Mouse (Mus musculus) midbrain, embryonic 14.5 days (tissue): ENCODE results near the gene Il2rg. TPM values are rescaled to one million over a fixed set of nuclear protein-coding genes. Genes with fewer than 3 reads are reported as not detected.
A peak's percentile ranks its signal among the peaks of the same experiment; 100 is the strongest.

ENCODE experiments used
- ATAC-seq: fragments of 200-750 bp; cut with Nextera tagmentation; 2 replicates; pipeline ENCODE4 v1.8.0; 2017; ENCODE audit warnings: moderate number of reproducible peaks, moderate library complexity; ENCODE audit not compliant: low FRiP score, low TSS enrichment
- DNase-seq: peaks from one replicate; pipeline ENCODE4 v3.0.0-alpha.2; 2015
- H3K27ac ChIP-seq: fragments of 300-500 bp; sonication (generic); replicated peaks from 2 replicates; pipeline ENCODE4 v1.5.1; 2014; ENCODE audit warnings: mild to moderate bottlenecking, low read depth, low read length, moderate library complexity
- H3K27me3 ChIP-seq: fragments of 300-500 bp; sonication (generic); 2 replicates; pipeline ENCODE4 v1.6.1; 2014; ENCODE audit warnings: low read length, control low read depth, mixed read lengths; ENCODE audit not compliant: control insufficient read depth, insufficient read depth
- H3K36me3 ChIP-seq: fragments of 300-500 bp; sonication (generic); 2 replicates; pipeline ENCODE4 v1.6.1; 2014; ENCODE audit warnings: low read length, control low read depth; ENCODE audit not compliant: control insufficient read depth, insufficient read depth
- H3K4me1 ChIP-seq: fragments of 300-500 bp; sonication (generic); 2 replicates; pipeline ENCODE4 v1.6.1; 2014; ENCODE audit warnings: mild to moderate bottlenecking, antibody characterized with exemption, low read length, control low read depth; ENCODE audit not compliant: control insufficient read depth, insufficient read depth
- H3K4me2 ChIP-seq: fragments of 300-500 bp; sonication (generic); 2 replicates; pipeline ENCODE4 v1.6.1; 2014; ENCODE audit warnings: mild to moderate bottlenecking, low read length, moderate library complexity
- H3K4me3 ChIP-seq: fragments of 300-500 bp; sonication (generic); replicated peaks from 2 replicates; pipeline ENCODE4 v1.5.1; 2014; ENCODE audit warnings: low read depth, low read length
- H3K9ac ChIP-seq: fragments of 300-500 bp; sonication (generic); replicated peaks from 2 replicates; pipeline ENCODE4 v1.6.1; 2014; ENCODE audit warnings: mild to moderate bottlenecking, low read length, moderate library complexity
- H3K9me3 ChIP-seq: fragments of 300-500 bp; sonication (generic); 2 replicates; pipeline ENCODE4 v1.6.1; 2016; ENCODE audit warnings: low read length, control low read depth, mixed read lengths; ENCODE audit not compliant: control insufficient read depth
- WGBS: fragments of 180-500 bp; shearing (Covaris S2); extraction: QIAGEN DNeasy Blood & Tissue Kit; methylation state at CpG from one replicate; pipeline ENCODE4 v1.1.7; 2014; 5-methylcytosine and 5-hydroxymethylcytosine counted together
- polyA plus RNA-seq: library from polyadenylated mRNA; unstranded; fragments of >200 nt; fragmentation: Nextera tagmentation; extraction: Ambion mirVana; gene quantifications from 2 replicates; pipeline ENCODE4 v1.2.1, GENCODE M21; 2014

Gene Il2rg
- polyA plus RNA-seq, 1 experiment from 2014 or later, result 7.9 TPM

DNA sequence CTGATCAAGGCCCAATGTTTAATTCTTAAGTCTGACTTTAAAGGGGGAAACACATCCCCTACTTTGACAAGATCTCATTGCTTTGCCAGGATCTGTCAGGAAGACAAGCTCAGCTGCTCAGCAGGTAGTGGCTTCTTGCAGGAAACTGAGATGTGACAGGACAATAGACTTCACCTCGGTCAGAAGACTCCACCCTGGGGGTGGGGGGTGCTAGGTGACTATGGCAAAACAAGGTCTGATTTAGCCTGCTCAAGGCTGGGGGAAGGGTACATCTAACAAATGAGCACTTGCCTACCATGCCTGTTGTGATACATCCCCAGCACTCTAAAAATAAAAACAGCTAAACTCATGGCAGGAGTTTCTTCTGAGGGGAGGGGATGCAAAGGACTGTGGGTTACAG lies 23.0 kb downstream of the Il2rg start:
- no peak for ATAC-seq
- Histone ChIP-seq H3K4me2 (no peak overlapping the region), H3K27me3 (no peaks in the 10 kb centered on the region), H3K4me3 (no peak overlapping the region), H3K27ac (no peak overlapping the region), H3K4me1 (no peaks in the 10 kb centered on the region), H3K9ac (no peak overlapping the region), H3K36me3 (no peaks in the 10 kb centered on the region), H3K9me3 (no peaks in the 10 kb centered on the region)
- no peak for DNase-seq
- WGBS, result 17% methylated on average over 1 of the region's 1 CpGs

GRCm38 (mm10) chrX:101222796-101223162 lies 45.3 kb downstream of the Il2rg start:
- WGBS, result 27% methylated on average over 7 of the region's 7 CpGs
- Histone ChIP-seq H3K9ac (no peak overlapping the region), H3K27me3 (no peaks in the 10 kb centered on the region), H3K4me3 (peak overlapping the region; percentile 55), H3K4me2 (peak overlapping the region; percentile 54), H3K4me1 (peaks cover 7% of the 10 kb centered on the region; the same call in 1 of the 2 replicates), H3K36me3 (no peaks in the 10 kb centered on the region), H3K27ac (peak overlapping the region; percentile 61), H3K9me3 (no peaks in the 10 kb centered on the region)
- DNase-seq (no peak), ATAC-seq (no peak; the same call in 1 of the 2 replicates)

DNA sequence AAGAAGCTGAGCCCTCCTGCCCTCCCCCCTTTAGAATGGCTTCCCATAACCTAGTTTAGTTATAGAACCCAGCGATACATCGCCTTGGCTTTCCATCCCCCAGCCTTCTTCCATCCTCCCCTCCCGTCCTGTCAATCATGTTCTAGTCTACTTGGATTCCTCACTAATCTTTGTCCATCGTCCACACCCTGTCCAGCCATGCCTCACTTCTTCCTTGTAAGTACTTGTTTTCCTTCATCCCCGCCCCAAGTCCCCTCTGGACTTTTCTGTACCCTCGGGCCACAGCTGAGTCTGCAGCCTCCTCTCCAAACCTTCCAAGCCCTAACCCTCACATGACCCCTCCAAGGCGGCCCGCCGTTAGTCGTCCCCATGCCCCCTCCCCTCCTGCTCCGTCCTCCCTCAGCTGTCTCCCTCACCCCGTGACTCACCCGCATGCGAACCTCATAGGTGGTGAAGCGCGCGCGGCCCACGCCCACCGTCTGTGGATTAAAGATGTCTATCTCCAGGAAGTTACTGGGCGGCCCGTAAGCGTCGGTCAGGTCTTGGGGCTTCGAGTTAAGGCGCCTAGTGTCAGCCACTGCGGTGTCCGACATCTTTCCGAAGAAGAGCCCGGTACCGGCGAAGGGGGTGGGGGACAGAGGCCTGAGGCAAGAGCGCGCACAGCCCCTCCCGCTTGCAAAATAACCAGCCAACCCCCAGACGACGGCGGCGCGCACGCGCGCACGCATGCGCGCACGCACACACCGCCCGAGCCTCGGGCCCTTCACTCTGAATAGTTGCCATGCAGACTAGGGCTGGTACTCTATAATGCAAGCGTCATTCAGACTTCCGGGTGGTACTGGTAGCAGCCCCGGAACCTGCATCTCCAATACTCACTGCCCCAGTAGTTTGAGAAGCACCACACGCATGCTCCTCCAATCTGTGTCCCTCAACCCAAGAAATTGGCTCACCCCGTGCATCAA lies 45.9 kb downstream of the Il2rg start, which contains the start of gene Snx12:
TSS of gene Snx12 (minus strand) at position 730 of the 962 bp plus-strand sequence.
- peak; percentile 99 for ATAC-seq
- Histone ChIP-seq H3K27ac (peak within 1 kb of the TSS; percentile 78), H3K4me3 (peak within 1 kb of the TSS; percentile 55), H3K27me3 (no peaks in the 10 kb centered on the region), H3K4me1 (peaks cover 7% of the 10 kb centered on the region; the same call in 1 of the 2 replicates), H3K4me2 (peak within 1 kb of the TSS; percentile 57), H3K9ac (peak within 1 kb of the TSS; percentile 48; the same call in 1 of the 2 replicates), H3K9me3 (no peaks in the 10 kb centered on the region), H3K36me3 (no peaks in the 10 kb centered on the region)
- DNase-seq, result peak; percentile 93
- WGBS, result 19% methylated on average over 55 of the region's 55 CpGs

Other genes with a start within 250 kb of the Il2rg start
- gene Tex11, start 208.6 kb downstream of the Il2rg start, polyA plus RNA-seq, result 0.08 TPM in 1 of 2 replicates, not detected in the other
- gene Slc7a3, start 182.2 kb downstream of the Il2rg start, polyA plus RNA-seq, result 2.5 and 4.5 TPM in 2 replicates
- 41.8 and 54.5 TPM in 2 replicates for gene Snx12, start 45.7 kb downstream of the Il2rg start, polyA plus RNA-seq
- gene Foxo4, start 13.7 kb downstream of the Il2rg start, polyA plus RNA-seq, result 0.79 and 0.93 TPM in 2 replicates
- not detected in 2 replicates for gene Gm614, start 4.3 kb downstream of the Il2rg start, polyA plus RNA-seq
- not detected in 2 replicates for gene Gm20489, start 768 bp upstream of the Il2rg start, polyA plus RNA-seq
- 30.6 and 33.0 TPM in 2 replicates for gene Med12, start 5.8 kb upstream of the Il2rg start, polyA plus RNA-seq
- 98.6 and 99.2 TPM in 2 replicates for gene Nlgn3, start 30.9 kb upstream of the Il2rg start, polyA plus RNA-seq
- 0.57 and 0.85 TPM in 2 replicates for gene Gjb1, start 108.1 kb upstream of the Il2rg start, polyA plus RNA-seq
- gene Zmym3, start 152.6 kb upstream of the Il2rg start, polyA plus RNA-seq, result 67.9 and 75.2 TPM in 2 replicates
- 287 and 351 TPM in 2 replicates for gene Nono, start 161.1 kb upstream of the Il2rg start, polyA plus RNA-seq
- gene Itgb1bp2, start 180.8 kb upstream of the Il2rg start, polyA plus RNA-seq, result 1.8 and 2.1 TPM in 2 replicates